In the genomic region with DNA sequence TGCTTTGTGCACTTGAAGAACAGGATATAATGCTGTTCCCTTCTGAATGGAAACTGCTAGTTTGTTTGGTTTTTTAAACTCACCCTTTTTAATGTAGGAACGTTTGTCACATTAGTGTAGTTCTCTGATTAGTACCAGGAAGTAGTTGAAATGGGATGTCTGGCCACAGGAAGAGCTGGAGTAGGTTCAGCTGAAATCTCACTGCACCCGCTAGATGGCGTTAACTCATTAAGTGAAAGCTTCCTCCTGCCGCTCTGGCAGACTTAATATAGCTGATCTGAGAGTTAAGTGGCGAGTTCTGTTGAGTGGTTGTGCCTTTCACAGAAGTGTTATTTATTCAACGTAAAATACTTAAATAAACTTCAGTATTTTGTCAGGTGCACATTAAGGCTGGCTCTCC, we compare ENCODE assay signal across 9 mouse cellular contexts.
DNase-seq lines count a peak whose midpoint lies in the region; ATAC-seq and TF ChIP-seq lines count a peak whose summit lies in the region.
"Had no signal": no experiment of that assay in that cellular context is flagged by ENCODE, and none has a peak within 500 bp of the region (broad histone marks: within the 10 kb centered on the region; RNA-seq: fewer than 3 reads in every experiment).

No protein-coding gene starts in this region.

- no peak overlapping the region for H3K9ac ChIP-seq in ES-E14 (ENCODE audit: insufficient read depth, low read depth, low read length, poor library complexity, severe bottlenecking)
- no peak overlapping the region for H3K9ac ChIP-seq in embryonic facial prominence, embryonic 11.5 days (replicated peaks; ENCODE audit: low read length)
- H3K9ac ChIP-seq: neural tube, embryonic 12.5 days had no signal

- intact Hi-C loops in heart, postnatal 10 days (cut with DNase I): loop anchor here (2.0 kb wide), 2 partner anchors 34 to 142 kb away; no protein-coding TSS in a partner anchor

- no peak for ATAC-seq in embryonic facial prominence, embryonic 11.5 days (replicated peaks; ENCODE audit: insufficient number of reproducible peaks, low FRiP score, low TSS enrichment, low read depth)

- in situ Hi-C loops in ES-E14 (cut with MboI; ENCODE audit: low sequenced_read_pairs in 2 of 2, unreplicated experiment in 2 of 2): no loop called here

- DNase-seq in ES-E14 (ENCODE audit: low read depth, low spot score): peak; percentile 75
- DNase-seq in adrenal gland, postnatal 25 days: peak; percentile 74
- peak; percentile 88 for DNase-seq in embryonic facial prominence, embryonic 11.5 days (ENCODE audit: low spot score)
- peak; percentile 88 to 91 for DNase-seq in heart, postnatal 10 days
- DNase-seq in layer of hippocampus, adult 9-10 months (ENCODE audit: low spot score): peak; percentile 84
- DNase-seq in lung, postnatal 36 days: peak; percentile 95
- DNase-seq in right cerebral cortex, postnatal 25 days: peak; percentile 74
- peak; percentile 51 for DNase-seq in yolk sac, embryonic 10.5 days (ENCODE audit: low spot score)

- 6% methylated on average over 6 of the region's 6 CpGs for WGBS in embryonic facial prominence, embryonic 11.5 days

- peaks cover 0 to 5% of the 10 kb centered on the region in 2 experiments; a peak in 1 of 4 replicates for H3K4me1 ChIP-seq in ES-E14 (ENCODE audit: control insufficient read depth in 2 of 2, insufficient read depth in 2 of 2, low read length in 2 of 2, poor library complexity in 1 of 2)
- no peaks in the 10 kb centered on the region for H3K4me1 ChIP-seq in embryonic facial prominence, embryonic 11.5 days (ENCODE audit: control insufficient read depth, insufficient read depth, low read length)
- H3K4me1 ChIP-seq: neural tube, embryonic 12.5 days had no signal

- no peak overlapping the region for H3K27ac ChIP-seq in ES-E14 (ENCODE audit: insufficient read depth, low read depth, low read length, poor library complexity, severe bottlenecking)
- H3K27ac ChIP-seq in embryonic facial prominence, embryonic 11.5 days (replicated peaks; ENCODE audit: low read depth, low read length): no peak overlapping the region
- H3K27ac ChIP-seq: neural tube, embryonic 12.5 days had no signal

- H3K36me3 ChIP-seq in ES-E14 (ENCODE audit: control insufficient read depth, insufficient read depth, low read length, poor library complexity, severe bottlenecking): peaks cover 3% of the 10 kb centered on the region; the same call in 1 of the 2 replicates
- no peaks in the 10 kb centered on the region for H3K36me3 ChIP-seq in embryonic facial prominence, embryonic 11.5 days (replicated peaks; ENCODE audit: control insufficient read depth, insufficient read depth, low read depth, low read length)
- H3K36me3 ChIP-seq: neural tube, embryonic 12.5 days had no signal

- no peaks in the 10 kb centered on the region for H3K9me3 ChIP-seq in ES-E14 (ENCODE audit: control insufficient read depth, insufficient read depth, low read depth, low read length)
- H3K9me3 ChIP-seq in embryonic facial prominence, embryonic 11.5 days (replicated peaks; ENCODE audit: control insufficient read depth, low read length): no peaks in the 10 kb centered on the region
- H3K9me3 ChIP-seq: neural tube, embryonic 12.5 days had no signal

- H3K4me2 ChIP-seq in embryonic facial prominence, embryonic 11.5 days (ENCODE audit: low read depth, low read length): no peak overlapping the region
- H3K4me2 ChIP-seq: neural tube, embryonic 12.5 days had no signal

- no peaks in the 10 kb centered on the region for H3K27me3 ChIP-seq in embryonic facial prominence, embryonic 11.5 days (ENCODE audit: control insufficient read depth, insufficient read depth, low read length)
- H3K27me3 ChIP-seq: neural tube, embryonic 12.5 days had no signal

- no peak overlapping the region for H3K4me3 ChIP-seq in ES-E14 (ENCODE audit: insufficient read depth in 1 of 2, low read depth in 1 of 2, low read length in 2 of 2, poor library complexity in 1 of 2, severe bottlenecking in 1 of 2)
- H3K4me3 ChIP-seq in embryonic facial prominence, embryonic 11.5 days (ENCODE audit: low read depth, low read length): no peak overlapping the region
- H3K4me3 ChIP-seq: neural tube, embryonic 12.5 days had no signal

TF ChIP-seq in ES-E14, 5 proteins besides CTCF, POLR2A, EP300 and RAD21:
- TF ChIP-seq MAFK (IDR thresholded peaks at IDR 0.05; ENCODE audit: insufficient read depth, low read depth, low read length) (no peak), ZC3H11A (IDR thresholded peaks at IDR 0.05; ENCODE audit: borderline replicate concordance, low read depth, low read length) (no peak), ZNF384 (IDR thresholded peaks at IDR 0.05; ENCODE audit: low read depth, low read length) (no peak), HCFC1 (IDR thresholded peaks at IDR 0.05; ENCODE audit: borderline replicate concordance, insufficient read depth, low read length) (no peak)
